Mouse (Mus musculus) liver (tissue): ENCODE data around the gene Mov10l1.

ENCODE experiments used
- DNase-seq: peaks from one replicate; pipeline ENCODE4 v3.0.0-alpha.2; 2020; ENCODE audit warnings: mixed read lengths

The Mov10l1 gene

GRCm38 (mm10) chr15:89020085-89020484 lies 37.4 kb downstream of the Mov10l1 start:
- no peak for DNase-seq

DNA sequence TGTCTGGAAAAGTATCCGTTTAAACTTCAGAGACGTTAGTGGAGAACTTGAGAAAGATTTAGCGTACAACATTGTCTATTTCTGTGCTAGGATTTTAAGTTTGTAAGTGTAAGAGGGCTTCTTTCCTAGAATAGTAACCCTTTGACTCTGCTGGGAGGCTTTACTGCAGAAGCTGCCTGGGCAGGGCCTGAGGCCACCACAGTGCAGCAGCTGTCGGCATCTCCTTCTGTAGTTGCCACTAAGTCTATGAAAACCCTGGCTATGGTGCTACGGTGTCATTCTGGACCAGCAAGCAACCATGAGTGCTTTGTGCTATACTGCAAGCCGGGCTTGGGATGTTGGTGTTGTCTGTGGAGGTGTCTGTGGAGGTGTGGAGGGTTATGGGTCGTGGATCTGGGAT lies 37.8 kb downstream of the Mov10l1 start:
- DNase-seq, result no peak

DNA sequence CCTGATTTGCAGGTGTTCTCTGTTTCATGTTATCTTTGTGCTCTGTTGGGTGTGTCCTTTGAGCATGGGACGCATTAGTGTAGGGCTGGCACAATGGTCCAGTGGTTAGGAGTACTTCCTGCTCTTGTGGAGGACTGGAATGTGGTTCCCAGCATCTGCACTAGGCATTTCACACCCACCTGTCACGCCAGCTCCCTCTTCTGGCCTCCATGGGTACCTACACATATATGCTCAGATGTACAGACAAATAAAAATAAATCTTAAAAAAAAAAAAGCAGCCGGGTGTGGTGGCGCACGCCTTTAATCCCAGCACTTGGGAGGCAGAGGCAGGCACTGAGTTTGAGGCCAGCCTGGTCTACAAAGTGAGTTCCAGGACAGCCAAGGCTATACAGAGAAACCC lies 61.7 kb downstream of the Mov10l1 start:
- no peak for DNase-seq

DNA sequence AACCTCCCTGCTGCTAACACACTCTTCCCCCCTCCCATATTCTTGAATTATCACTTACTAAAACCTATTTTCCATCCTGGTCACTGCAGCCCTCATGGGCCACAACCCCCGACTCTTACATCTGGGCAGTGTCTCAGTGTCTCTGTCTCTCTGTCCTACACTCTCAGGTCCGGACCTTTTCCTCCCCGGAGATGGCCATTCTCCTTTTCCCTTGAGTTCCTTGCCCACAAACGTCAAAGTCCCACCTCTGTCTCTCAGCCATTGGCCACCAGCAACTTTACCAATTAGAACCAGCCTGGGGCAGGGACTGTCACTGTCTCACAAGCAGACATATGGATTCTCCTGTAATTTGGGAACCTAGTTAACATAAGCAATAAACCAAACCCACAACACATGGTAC lies 63.6 kb downstream of the Mov10l1 start:
- no peak for DNase-seq

DNA sequence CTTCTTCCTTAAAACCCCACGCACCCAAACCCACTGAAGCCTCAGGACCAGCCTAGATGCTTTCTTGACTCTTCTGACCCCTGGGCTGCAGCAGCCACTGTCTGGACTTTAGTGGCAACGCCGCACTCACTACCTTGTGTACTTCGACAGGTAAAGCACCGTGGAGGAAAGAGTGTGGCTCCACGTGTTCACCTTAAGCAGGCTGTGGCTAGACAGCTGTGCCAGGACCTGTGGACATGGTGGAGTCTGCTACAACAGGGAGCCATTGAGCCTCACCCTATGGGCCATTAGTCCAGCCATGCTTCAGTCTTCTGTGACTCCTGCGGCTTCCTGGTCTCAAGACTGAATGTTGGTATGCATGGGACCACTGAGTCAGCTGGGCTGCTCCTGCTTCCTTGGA lies 72.0 kb downstream of the Mov10l1 start:
- no peak for DNase-seq

DNA sequence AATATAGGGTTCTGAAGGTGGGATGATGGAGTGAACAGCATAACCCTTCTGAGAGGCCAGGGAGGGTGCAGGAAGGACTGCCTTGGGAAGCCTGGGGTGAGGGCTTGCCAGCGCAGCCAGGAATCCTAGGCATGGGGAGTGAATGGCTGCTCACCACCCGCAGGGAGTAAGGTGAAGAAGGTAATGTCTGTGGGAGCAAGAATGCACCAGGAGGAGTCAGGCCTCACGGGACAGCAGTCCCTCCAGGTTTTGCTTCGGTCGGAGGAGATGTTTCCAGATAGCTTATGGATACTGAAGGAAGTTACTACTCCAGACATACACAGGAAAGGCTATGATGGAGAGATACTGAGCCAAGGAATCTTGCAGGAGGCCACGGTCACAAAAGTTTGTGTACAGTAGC lies 76.0 kb downstream of the Mov10l1 start:
- DNase-seq, result no peak

DNA sequence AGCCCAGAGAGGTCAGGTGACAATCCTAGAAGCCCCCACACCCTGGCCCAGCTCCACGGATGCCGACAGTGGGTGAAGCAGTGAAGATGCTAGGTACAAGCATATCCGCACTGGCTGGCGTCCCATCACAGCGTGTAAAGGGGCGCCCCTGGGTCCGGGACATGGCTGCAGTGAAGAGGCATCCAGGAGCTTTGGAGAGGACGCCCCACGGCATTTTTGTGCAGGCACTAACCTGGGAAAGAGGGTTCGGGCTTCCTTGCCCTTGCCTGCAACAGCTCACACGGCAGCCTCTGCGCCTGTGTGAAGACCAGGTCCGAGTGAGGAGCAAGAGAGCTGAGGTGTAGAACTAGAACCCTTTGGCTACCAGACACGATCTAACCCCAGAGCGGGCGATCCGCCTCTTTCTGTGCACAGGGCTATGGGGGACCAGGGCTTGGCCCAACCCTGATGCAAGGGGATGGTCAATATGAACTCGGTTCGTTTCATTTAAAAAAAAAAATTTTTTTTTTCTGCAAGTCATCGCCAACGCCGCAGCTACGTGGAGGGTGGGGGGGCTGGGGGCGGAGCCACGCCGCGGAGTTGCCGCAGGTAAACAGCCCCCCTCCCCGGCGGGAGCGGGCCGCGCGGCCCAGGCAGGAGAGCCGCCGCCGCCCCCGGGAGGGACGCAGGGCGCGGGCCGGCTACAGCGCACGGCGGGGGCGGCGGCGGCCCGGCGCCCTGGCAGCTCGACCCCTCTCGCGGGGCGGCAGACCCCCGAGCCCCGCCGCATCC lies 76.6 kb downstream of the Mov10l1 start, which contains the start of gene Panx2:
TSS of gene Panx2 (plus strand) at position 574 of the 771 bp plus-strand sequence.
- no peak for DNase-seq

DNA sequence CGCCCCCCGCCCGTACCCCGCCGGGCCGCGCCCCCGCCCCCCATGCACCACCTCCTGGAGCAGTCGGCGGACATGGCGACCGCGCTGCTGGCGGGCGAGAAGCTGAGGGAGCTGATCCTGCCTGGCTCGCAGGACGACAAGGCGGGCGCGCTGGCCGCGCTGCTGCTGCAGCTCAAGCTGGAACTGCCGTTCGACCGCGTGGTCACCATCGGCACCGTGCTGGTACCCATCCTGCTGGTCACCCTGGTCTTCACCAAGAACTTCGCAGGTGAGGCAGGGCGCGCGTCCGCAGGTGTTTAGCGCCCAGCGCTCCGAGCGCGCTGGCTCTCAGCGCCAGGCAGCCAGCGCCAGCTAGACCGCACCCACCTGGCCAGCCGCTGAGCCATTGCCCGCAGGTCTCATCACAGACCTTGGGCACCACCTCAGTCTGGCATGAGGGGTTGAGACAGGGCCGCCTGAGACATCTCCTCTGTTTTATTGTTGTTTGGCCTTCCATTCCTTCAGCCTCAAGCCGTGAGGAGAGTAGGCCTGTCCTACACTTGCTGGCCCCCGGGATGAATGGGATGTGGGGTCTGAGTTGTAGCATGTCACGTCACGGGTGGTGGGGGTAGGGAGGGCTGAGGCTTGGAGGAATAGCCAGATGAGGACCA lies 77.4 kb downstream of the Mov10l1 start:
- no peak for DNase-seq

DNA sequence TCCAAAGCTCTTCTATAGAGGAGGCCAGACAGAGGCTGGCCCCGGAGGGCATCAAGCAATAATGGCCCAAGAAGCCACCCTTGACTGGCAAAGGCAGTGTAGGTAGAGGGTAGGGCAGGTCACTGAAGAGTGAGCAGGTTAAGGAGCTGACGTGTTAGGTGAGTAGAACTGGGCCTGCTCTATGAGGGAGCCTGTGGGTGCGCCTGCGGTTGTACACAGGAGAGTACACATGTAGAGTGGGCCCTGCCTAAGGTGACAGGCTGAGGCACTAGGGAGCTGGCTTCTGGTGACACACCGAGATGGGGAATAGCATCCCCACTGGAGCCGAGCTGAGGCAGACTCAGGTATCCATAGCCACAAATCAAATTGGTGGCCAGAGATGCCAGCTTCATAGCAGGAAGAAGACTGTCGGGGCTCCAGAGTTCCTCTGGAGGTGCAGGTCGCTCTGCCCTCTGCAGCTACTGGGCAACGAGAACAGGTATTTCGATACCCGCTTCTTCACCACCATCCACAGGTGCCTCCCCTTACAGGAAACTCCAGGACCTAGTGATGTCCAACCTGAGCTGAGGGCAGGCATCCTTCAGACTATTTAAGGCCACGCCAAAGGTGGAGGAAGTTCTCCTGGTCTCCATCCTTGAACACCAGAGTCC lies 78.2 kb downstream of the Mov10l1 start:
- DNase-seq, result no peak

DNA sequence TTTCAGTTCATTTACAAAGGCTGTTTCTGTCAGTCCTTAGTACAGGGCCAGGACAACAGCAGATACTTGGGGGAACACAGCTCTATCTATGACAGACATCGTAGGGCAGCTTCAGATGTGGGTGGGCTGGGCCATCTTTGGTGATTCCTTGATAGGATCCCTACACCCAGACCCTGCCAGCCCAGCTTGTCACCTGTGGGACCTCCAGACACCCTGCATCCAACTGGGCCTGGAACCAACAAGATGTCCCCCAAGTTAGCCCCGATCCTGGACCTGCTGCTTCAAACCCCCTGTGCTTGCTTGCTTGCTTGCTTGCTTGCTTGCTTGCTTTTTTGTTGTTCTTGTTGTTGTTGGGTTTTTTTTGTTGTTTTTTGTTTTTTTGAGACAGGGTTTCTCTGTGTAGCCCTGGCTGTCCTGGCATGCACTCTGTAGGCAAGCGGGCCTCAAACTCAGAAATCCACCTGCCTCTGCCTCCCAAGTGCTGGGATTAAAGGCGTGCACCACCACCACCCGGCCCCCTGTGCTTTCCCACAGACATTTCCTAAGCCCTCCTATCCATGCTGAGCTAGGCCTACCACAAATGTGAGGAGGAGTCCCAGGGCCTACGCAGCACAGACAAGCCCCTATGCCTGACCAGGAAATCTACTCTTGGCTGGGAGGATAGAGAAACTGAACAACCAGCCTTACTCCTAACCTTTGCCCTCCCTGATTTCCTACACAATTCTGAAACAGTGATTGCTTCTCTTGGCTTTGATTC lies 79.2 kb downstream of the Mov10l1 start:
- DNase-seq, result no peak

DNA sequence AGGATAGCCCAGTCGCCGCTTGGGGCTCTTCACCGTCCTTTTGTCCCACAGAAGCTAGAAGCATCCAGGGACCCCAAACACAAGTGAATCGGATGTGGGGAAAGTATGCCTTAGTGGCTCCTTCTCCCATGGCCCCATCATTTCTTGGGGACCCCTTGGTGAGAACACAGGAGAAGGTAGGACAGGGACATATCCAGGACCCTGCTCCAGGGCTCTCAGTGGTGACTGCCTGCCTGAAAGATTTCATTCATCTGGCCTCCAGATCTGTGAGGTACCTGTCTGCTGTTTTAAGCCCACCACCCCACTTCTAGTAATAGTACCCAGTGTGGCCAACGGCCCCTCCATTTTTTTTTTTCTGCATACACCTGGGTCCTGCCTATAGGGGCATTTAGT lies 79.8 kb downstream of the Mov10l1 start:
- DNase-seq, result no peak

- no peak for DNase-seq
These were observed 80.3 kb downstream of the Mov10l1 start for GRCm38 (mm10) chr15:89063001-89063400.

- DNase-seq, result no peak
These were observed 80.8 kb downstream of the Mov10l1 start for GRCm38 (mm10) chr15:89063536-89063935.

- no peak for DNase-seq
These were observed 82.2 kb downstream of the Mov10l1 start for GRCm38 (mm10) chr15:89064891-89065290.

GRCm38 (mm10) chr15:89067609-89068008 lies 84.9 kb downstream of the Mov10l1 start:
- DNase-seq, result no peak

DNA sequence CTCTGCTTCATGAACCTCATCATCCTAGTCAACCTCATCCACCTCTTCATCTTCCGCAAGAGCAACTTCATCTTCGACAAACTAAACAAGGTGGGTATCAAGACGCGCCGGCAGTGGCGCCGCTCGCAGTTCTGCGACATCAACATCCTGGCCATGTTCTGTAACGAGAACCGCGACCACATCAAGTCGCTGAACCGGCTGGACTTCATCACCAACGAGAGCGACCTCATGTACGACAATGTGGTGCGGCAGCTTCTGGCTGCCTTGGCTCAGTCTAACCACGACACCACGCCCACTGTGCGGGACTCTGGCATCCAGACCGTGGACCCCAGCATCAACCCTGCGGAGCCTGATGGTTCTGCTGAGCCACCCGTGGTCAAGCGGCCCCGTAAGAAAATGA lies 85.5 kb downstream of the Mov10l1 start:
- DNase-seq, result no peak

GRCm38 (mm10) chr15:89069336-89069840 lies 86.7 kb downstream of the Mov10l1 start:
- no peak for DNase-seq

DNA sequence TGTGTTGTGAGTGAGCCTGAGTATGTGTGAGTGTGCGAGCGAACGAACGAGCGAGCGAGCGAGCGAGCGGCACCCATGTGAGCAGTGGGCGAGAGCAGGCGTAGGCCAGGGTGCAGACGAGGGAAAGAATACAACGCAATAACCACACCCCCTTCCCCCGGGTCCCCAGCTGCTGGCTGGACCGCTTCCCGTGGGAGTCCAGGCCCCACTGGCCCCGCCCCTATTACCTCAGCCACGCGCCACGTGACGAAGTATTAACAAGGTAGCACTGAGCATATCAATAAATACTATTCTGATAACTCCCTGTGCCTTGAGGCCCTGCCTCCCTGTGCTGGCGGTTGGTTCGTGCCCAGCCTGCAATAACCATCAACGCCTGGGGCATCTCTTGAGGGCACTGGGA lies 87.9 kb downstream of the Mov10l1 start:
- no peak for DNase-seq

DNA sequence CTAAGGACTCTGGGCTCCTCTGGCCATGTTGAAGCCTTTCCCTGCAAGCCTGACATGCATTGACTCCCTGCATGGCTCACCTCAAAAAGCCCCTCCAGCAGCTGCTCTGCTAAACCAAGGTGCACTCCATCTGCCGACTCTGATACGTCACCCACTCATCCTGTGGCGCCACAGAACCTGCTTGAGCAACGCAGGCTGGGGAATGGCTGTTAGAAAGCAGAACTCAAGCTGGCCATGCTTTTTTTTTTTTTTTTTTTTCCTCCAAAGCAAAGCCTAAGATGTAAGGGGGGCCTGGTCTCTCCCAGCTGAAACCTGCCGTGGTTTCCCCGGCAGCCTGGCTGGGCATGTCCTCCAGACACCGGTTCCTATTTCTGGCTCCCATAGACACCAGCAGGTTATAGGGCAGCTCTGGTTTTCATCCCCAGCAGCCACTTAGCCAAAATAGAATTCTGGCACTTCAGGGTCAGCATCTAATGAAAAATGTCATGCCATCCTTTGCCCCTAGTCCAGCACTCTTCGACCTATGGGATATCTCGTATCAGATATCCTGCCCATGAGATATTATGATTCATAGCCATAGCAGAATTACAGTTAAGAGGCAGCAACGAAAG lies 91.4 kb downstream of the Mov10l1 start:
- no peak for DNase-seq

DNA sequence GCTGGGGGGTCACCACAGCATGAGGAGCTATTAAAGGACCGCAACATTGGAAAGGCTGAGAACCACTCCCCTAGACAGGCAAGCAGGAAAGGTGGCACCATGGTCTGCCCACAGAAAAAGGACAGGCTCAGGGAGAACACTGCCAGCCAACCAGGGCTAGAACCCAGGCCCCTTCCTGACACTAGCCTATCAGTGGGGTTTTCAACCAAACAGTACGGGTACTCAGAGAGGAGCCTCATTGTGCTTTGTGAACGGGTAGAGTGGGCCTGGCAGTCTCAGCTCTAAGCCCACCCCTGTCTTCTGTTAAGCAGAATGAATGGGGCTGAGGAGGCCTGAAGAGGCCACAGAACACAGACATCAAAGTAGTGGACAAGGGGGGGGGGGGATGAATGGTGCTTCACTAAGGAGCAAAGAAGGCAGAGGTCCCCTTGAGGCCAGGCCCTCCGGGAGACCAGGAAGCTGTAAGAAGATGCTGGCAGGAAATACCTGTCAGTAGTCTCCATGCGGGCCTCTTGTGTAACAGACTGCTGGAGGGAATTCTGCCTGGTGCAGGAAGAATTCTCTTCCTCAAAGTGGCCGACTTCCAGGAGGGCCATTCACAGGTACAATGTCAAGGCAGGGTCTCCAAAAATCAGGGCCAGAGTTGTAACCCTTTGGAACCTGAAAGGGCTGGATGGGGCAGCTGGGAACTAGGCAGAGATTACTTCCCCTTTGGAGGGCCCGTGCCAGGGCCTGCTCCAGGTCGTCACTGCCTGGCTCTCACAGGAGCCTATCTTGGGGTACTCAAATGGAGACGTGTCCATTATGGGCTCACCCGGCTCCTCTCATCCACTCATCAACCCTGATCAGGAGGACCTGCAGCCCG lies 92.1 kb downstream of the Mov10l1 start, which contains the start of gene Trabd:
TSS of gene Trabd (plus strand) at position 512 of the 865 bp plus-strand sequence.
- DNase-seq, result no peak

- peak; percentile 90 for DNase-seq
These were observed 92.9 kb downstream of the Mov10l1 start for GRCm38 (mm10) chr15:89075478-89076147.
